Mouse (Mus musculus): ENCODE measurements around the gene Nodal. TPM values are rescaled to one million over a fixed set of nuclear protein-coding genes. Genes with fewer than 3 reads are reported as not detected.
"Not testable (repeated sequence)": the region's sequence is repeated elsewhere in the genome, so short reads cannot be mapped to it uniquely, and the experiment has no call there.

Nodal gene
- polyA plus RNA-seq, 1 experiment: 0.15 TPM

DNA sequence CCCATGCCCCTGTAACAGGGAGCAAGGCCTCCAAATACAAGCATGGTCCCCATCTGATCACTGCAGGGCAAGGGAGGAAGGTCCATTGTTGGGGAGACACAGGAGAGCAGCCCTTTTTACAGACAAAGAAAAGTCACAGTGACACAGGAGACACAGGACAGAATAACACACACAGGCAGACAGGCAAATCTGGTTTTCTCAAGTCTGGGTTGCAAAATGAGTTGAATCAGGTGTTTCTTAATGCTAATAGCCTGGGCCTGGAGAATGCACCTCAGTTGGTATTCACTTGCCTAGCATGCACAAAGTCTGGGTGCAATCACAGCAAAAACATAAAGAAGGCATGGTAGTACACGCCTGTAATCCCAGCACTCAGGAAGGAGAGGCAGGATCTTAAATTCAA lies 26.1 kb downstream of the Nodal start:
- no peak for TF ChIP-seq CTCF (IDR thresholded peaks at IDR 0.05; ENCODE audit: insufficient read depth, low read length)
- no peak for TF ChIP-seq POLR2A (IDR thresholded peaks at IDR 0.05; ENCODE audit: borderline replicate concordance, extremely low read depth, low read depth, low read length)
- 32% methylated on average over 1 of the region's 1 CpGs for WGBS
- DNase-seq: no peak
- Histone ChIP-seq H3K4me3 (replicated peaks; ENCODE audit: extremely low read depth, low read depth, low read length) (no peak overlapping the region), H3K4me1 (ENCODE audit: control insufficient read depth, insufficient read depth, low read length) (peaks cover 32% of the 10 kb centered on the region)

DNA sequence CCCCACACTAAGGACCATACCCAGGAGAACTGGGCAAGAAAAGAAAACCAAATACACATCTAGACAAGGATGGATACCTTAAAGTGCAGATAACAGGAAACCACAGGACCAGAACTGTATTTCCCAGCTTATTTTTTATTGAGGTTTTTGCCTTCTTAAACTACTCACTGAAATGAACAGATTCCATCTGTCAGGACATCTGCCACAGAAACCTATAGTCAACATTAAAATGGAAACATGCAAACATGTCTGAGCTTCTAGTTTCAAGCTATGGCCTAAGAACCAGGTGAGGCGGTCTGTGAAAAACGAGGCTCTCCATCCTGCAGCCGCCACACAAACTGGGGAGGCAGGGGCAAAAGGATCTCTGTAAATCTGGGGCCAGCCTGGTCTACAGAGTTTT lies 27.2 kb downstream of the Nodal start:
- DNase-seq: no peak
- Histone ChIP-seq H3K4me3 (replicated peaks; ENCODE audit: extremely low read depth, low read depth, low read length) (no peak overlapping the region), H3K4me1 (ENCODE audit: control insufficient read depth, insufficient read depth, low read length) (peaks cover 40% of the 10 kb centered on the region)
- WGBS: 70% methylated on average over 3 of the region's 3 CpGs
- TF ChIP-seq CTCF (IDR thresholded peaks at IDR 0.05; ENCODE audit: insufficient read depth, low read length): no peak
- no peak for TF ChIP-seq POLR2A (IDR thresholded peaks at IDR 0.05; ENCODE audit: borderline replicate concordance, extremely low read depth, low read depth, low read length)

DNA sequence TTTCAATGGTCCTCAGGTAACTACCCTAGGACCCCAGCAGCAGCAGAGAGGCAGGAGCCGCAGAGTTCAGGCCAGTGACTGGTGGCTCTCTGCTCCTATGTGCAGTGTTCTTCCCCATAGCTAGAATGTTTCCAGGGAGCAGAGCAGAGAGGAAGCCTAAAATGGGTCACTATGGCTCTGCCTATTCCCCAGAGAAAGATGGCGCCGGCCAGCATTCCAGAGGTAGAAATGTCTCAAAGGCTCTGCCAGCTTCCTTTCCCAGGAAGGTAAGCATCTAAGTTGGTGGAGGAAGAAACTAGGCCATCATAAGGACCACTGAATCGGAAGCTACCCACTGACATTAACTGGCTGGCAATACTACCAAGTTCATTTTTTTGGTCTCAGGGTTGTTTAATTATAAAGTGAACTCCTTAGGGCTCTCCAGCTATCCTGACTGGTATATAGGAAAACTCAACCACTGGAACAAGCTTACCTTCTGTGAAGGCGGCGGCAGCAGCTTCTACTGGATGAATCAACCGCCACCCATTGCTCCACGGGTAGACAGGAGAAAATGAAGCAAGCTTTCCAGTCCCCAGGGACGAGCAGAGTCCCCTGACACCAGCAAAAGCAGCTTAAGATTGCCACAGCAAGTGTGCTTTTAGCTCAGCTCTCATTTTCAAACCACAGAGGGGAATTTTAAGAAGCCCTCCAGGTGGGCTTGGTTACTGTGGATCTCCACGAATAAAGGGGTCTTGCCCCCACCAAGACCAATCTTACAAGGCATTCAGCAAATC lies 30.0 kb downstream of the Nodal start:
- no peak for DNase-seq
- Histone ChIP-seq H3K4me1 (ENCODE audit: control insufficient read depth, insufficient read depth, low read length) (peaks cover 44% of the 10 kb centered on the region), H3K4me3 (replicated peaks; ENCODE audit: extremely low read depth, low read depth, low read length) (no peak overlapping the region)
- TF ChIP-seq CTCF (IDR thresholded peaks at IDR 0.05; ENCODE audit: insufficient read depth, low read length): no peak
- no peak for TF ChIP-seq POLR2A (IDR thresholded peaks at IDR 0.05; ENCODE audit: borderline replicate concordance, extremely low read depth, low read depth, low read length)
- WGBS: 66% methylated on average over 10 of the region's 10 CpGs

DNA sequence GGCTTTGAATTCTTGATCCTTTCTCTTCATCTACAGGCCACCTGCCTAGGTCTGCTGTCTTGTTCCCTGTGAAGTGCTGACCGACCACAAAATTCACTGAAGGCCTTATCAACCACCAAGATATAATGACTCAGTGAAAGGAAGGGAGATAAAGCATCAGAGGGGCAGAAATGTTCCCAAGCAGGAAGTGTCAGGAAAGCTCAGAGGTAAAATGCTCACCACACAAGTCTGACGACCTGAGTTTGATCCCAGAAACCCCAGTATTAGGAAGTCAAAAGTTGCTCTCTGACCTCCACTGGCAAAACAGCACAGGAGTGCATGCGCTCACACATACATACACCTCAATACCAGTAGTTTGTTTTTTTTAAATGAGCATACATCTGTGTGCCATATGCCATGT lies 31.1 kb downstream of the Nodal start:
- no peak overlapping the region for H3K4me3 ChIP-seq (replicated peaks; ENCODE audit: extremely low read depth, low read depth, low read length)
- WGBS: 52% methylated on average over 3 of the region's 3 CpGs
- TF ChIP-seq POLR2A (IDR thresholded peaks at IDR 0.05; ENCODE audit: borderline replicate concordance, extremely low read depth, low read depth, low read length) (no peak), CTCF (IDR thresholded peaks at IDR 0.05; ENCODE audit: insufficient read depth, low read length) (no peak)
- DNase-seq: no peak
- peaks cover 41% of the 10 kb centered on the region for H3K4me1 ChIP-seq (ENCODE audit: control insufficient read depth, insufficient read depth, low read length)

DNA sequence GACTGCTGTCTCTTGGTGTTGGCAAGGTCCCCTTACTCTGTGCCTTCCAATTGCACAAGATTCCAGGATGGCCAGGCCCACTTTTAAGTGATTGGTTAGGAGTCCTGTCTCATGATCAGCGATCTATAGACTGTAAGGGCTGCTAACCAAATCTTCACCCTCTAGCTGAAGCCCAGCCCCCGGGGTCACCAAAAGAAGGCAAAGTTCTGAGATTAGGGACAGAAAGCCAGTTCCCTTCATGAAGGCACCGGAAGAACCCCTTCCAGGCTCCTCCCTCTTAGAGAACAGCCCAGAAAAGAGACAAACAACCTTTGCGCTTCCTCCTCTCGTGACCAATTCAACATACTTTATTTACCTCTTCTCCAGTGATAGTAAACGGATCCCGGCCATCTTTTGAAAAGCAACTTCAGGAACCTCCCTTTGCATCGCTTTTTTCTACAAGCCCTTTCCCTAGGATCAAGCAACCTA lies 33.7 kb downstream of the Nodal start:
- Histone ChIP-seq H3K4me3 (replicated peaks; ENCODE audit: extremely low read depth, low read depth, low read length) (peak overlapping the region; percentile 93), H3K4me1 (ENCODE audit: control insufficient read depth, insufficient read depth, low read length) (peaks cover 36% of the 10 kb centered on the region)
- under 1% methylated on average over 8 of the region's 8 CpGs for WGBS
- TF ChIP-seq CTCF (IDR thresholded peaks at IDR 0.05; ENCODE audit: insufficient read depth, low read length) (no peak), POLR2A (IDR thresholded peaks at IDR 0.05; ENCODE audit: borderline replicate concordance, extremely low read depth, low read depth, low read length) (no peak)
- DNase-seq: peak; percentile 42

DNA sequence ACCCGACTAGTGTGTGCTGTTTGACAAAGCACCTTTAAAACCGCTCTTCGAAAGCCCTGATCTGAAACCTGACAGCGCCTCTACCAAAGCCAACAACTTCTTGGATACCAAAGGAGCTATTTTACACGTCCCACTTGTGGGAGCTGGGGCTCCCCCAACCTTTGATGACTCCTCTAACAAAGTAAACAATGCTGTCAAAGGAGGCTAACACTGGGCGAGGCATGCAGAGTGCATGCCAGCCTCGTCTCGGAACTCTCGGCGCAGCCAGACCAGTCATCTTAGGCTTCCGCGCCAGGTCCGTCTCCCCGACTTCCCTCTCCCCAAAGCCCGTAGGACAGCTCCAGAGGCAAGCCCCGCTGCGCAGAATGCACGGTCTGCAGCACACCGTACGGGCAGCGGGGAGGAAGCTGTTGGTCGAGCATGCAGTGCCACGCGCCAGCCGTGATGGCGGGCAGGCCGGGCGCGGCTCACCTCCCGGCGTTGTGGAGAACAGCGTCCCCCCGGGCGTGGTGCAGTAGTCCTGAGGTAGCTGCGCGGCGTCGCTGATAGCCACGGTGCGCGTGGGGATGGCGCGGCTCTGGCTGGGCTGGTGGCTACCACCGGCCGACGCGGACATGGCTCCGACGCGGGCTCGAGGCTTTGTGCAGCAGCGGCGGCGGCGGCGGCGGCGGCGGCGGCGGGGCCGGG lies 34.3 kb downstream of the Nodal start:
- TF ChIP-seq CTCF (IDR thresholded peaks at IDR 0.05; ENCODE audit: insufficient read depth, low read length) (no peak), POLR2A (IDR thresholded peaks at IDR 0.05; ENCODE audit: borderline replicate concordance, extremely low read depth, low read depth, low read length) (0 out of 2 replicates have a peak, but pooled peaks have one; percentile 23)

DNA sequence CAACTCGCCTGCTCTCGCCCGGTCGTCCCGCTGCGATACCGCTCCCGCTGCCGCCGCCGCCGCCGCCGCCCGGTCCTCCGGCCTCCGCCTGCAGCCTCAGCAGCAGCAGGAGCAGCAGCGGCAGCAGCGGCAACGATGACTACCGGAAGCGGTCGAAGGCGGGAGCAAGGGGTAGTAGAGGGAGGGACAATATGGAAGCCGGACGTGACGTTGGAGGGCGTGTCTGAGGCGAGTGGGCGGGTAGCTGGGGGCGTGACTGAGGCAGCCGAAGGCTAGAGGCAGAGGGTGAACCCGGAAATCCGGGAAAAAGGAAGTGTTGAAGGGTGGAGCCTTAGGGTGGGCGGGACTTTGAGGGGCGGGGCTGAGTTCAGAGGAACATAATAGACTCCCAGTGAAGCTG lies 34.9 kb downstream of the Nodal start, which contains the start of gene Eif4ebp2:
TSS of gene Eif4ebp2 (minus strand) at position 17 of the 400 bp plus-strand sequence.
- WGBS: under 1% methylated on average over 34 of the region's 36 CpGs
- TF ChIP-seq POLR2A (IDR thresholded peaks at IDR 0.05; ENCODE audit: borderline replicate concordance, extremely low read depth, low read depth, low read length) (peak; percentile 93), CTCF (IDR thresholded peaks at IDR 0.05; ENCODE audit: insufficient read depth, low read length) (no peak)
- Histone ChIP-seq H3K4me1 (ENCODE audit: control insufficient read depth, insufficient read depth, low read length) (peaks cover 27% of the 10 kb centered on the region), H3K4me3 (replicated peaks; ENCODE audit: extremely low read depth, low read depth, low read length) (peak within 1 kb of the TSS; percentile 93)
- DNase-seq: peak; percentile 100

More for the DNA sequence above, 34.3 kb downstream of the Nodal start:
- under 1% methylated on average over 62 of the region's 62 CpGs for WGBS
- Histone ChIP-seq H3K4me1 (ENCODE audit: control insufficient read depth, insufficient read depth, low read length) (peaks cover 33% of the 10 kb centered on the region), H3K4me3 (replicated peaks; ENCODE audit: extremely low read depth, low read depth, low read length) (peak overlapping the region; percentile 93)
- peak; percentile 61 for DNase-seq

DNA sequence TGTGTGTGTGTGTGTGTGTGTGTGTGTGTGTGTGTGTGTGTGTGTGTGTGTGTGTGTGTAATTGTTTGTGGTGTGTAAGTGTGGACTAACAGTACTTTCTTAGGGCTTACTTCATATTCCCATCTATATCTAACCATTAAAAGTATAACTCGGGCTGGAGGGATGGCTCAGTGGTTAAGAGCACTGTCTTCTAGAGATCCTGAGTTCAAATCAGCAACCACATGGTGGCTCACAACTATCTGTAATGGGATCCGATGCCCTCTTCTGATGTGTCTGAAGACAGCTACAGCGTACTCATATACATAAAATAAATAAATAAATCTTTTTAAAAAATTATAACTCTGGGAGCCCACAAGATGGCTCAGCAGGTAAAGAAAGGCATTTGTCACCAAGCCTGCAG lies 35.4 kb downstream of the Nodal start:
- 60% methylated on average over 3 of the region's 3 CpGs for WGBS

DNA sequence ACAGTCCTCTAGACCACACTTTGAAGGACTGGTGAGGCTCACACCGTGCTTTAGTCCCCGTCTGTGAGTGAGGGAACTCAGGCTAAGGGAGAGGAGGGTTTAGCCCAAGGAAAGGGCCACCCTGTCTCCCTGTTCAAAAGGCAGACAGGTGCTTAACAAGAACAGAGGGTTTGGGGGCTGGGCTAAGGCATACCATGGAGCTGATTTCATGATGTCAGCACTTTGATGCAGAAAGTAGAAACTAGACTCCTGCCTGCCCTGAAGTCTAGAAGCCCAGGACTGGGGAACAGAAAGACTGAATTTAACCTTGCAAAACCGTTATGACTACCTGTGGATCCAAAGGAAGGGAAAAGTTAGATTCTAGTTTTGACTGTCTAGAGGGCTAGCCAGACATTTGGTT lies 39.4 kb downstream of the Nodal start:
- no peak overlapping the region for H3K4me3 ChIP-seq (replicated peaks; ENCODE audit: extremely low read depth, low read depth, low read length)
- no peak for TF ChIP-seq CTCF (IDR thresholded peaks at IDR 0.05; ENCODE audit: insufficient read depth, low read length)
- 64% methylated on average over 3 of the region's 3 CpGs for WGBS

More for the DNA sequence above, 35.4 kb downstream of the Nodal start:
- not testable (repeated sequence) for H3K4me3 ChIP-seq (replicated peaks; ENCODE audit: extremely low read depth, low read depth, low read length); DNase-seq
- peaks cover 22% of the 10 kb centered on the region for H3K4me1 ChIP-seq (ENCODE audit: control insufficient read depth, insufficient read depth, low read length)

DNA sequence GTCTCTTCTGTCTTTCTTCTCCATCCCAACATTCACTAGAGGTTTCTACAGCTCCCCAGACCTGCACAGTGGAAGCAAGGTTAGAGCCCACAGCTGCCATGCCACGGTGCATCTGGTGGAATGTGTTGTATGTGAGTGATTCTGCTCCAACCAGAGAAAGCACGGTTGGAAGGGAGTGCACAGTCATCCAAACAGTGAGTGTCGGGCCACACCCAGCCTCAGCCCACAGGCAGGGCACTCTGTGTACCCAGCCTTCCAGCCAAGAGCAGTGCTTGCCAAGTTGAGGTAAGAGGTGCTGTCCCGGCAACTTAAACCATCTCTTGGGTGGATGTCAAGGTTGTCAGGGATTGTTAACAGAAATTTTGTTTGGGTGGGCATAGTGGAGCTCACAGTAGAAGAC lies 47.2 kb downstream of the Nodal start:
- TF ChIP-seq CTCF (IDR thresholded peaks at IDR 0.05; ENCODE audit: insufficient read depth, low read length) (no peak), POLR2A (IDR thresholded peaks at IDR 0.05; ENCODE audit: borderline replicate concordance, extremely low read depth, low read depth, low read length) (no peak)
- WGBS: 35% methylated on average over 4 of the region's 4 CpGs
- H3K4me3 ChIP-seq (replicated peaks; ENCODE audit: extremely low read depth, low read depth, low read length): no peak overlapping the region
- no peak for DNase-seq
- H3K4me1 ChIP-seq (ENCODE audit: control insufficient read depth, insufficient read depth, low read length): no peaks in the 10 kb centered on the region

More for the DNA sequence above, 39.4 kb downstream of the Nodal start:
- H3K4me1 ChIP-seq (ENCODE audit: control insufficient read depth, insufficient read depth, low read length): no peaks in the 10 kb centered on the region
- DNase-seq: no peak
